Mouse (Mus musculus) erythroblast, embryonic 14.5 days (primary cell): ENCODE results near the gene Met.

ENCODE experiments used
- GATA1 ChIP-seq: IDR thresholded peaks from 2 replicates; pipeline ENCODE4 v1.6.1; 2012; ENCODE audit warnings: low read length, inconsistent platforms, mixed read lengths
- TAL1 ChIP-seq: IDR thresholded peaks from 3 replicates; pipeline ENCODE4 v1.6.1; 2012; ENCODE audit warnings: low read length, inconsistent platforms, mixed read lengths

DNA sequence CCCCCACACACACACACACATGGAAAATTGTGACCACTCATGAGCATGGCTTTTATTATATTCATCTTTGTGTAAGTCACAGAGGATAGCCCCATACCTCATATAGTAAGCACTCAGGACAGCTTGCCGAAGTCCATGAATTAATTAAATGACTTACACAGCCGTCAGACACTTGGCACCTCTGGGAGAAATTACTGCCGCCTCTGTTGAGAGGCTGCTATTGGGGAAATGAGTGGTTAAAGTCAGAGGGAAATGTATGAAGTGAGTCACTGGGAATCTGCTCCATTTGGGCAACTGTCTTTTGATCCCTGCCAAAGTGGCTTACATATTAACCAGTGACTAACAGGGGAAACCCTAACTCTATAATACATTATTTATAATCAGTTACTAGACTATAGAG lies 91.2 kb downstream of the Met start:
- TF ChIP-seq GATA1 (no peak), TAL1 (no peak)
